Mouse (Mus musculus) bone marrow, adult 2 months (tissue): ENCODE results near the gene Rab12.

Experiments used
- CTCF ChIP-seq: fragments of 200-500 bp; IDR thresholded peaks from 2 replicates; pipeline ENCODE4 v1.5.1; 2011; ENCODE audit warnings: low read length, control low read depth; ENCODE audit not compliant: control insufficient read depth, insufficient read depth
- POLR2A ChIP-seq: fragments of 200-500 bp; IDR thresholded peaks from 2 replicates; pipeline ENCODE4 v1.6.1; 2011; ENCODE audit warnings: low read depth, mild to moderate bottlenecking, control low read depth, low read length, borderline replicate concordance; ENCODE audit not compliant: control insufficient read depth

- TF ChIP-seq CTCF = no peak
- TF ChIP-seq POLR2A = no peak
Measured at GRCm38 (mm10) chr17:66498598-66498997, 20.9 kb downstream of the Rab12 start.
